Mouse (Mus musculus) brain, embryonic 14.5 days (tissue): ENCODE results near the gene Hipk2.

Source experiments
- CTCF ChIP-seq: fragments of 200-500 bp; IDR thresholded peaks from 2 replicates; pipeline ENCODE4 v1.5.1; 2012; ENCODE audit warnings: inconsistent platforms, mild to moderate bottlenecking, moderate library complexity, borderline replicate concordance; ENCODE audit not compliant: insufficient read depth, insufficient read length; ENCODE audit errors: extremely low read depth
- POLR2A ChIP-seq: fragments of 200-500 bp; IDR thresholded peaks from 2 replicates; pipeline ENCODE4 v1.6.1; 2012; ENCODE audit warnings: mild to moderate bottlenecking, inconsistent platforms, borderline replicate concordance; ENCODE audit not compliant: poor library complexity, insufficient read depth, insufficient read length, severe bottlenecking; ENCODE audit errors: extremely low read depth

GRCm38 (mm10) chr6:38755961-38756360, 120.0 kb downstream of the Hipk2 start:
- TF ChIP-seq CTCF (no peak), POLR2A (no peak)
